Mouse (Mus musculus) embryonic facial prominence, embryonic 13.5 days (tissue): ENCODE data around the gene Eci2. TPM values are rescaled to one million over a fixed set of nuclear protein-coding genes. Genes with fewer than 3 reads are reported as not detected.

Experiments used
- ATAC-seq: fragments of 200-750 bp; cut with Nextera tagmentation; 2 replicates; pipeline ENCODE4 v1.8.0; 2017; ENCODE audit warnings: low read depth; ENCODE audit not compliant: insufficient number of reproducible peaks, insufficient read depth, low FRiP score, low TSS enrichment
- H3K27ac ChIP-seq: fragments of 300-500 bp; sonication (generic); 2 replicates; pipeline ENCODE4 v1.5.1; 2015; ENCODE audit warnings: moderate library complexity, mild to moderate bottlenecking, inconsistent platforms
- H3K27me3 ChIP-seq: fragments of 300-500 bp; sonication (generic); 2 replicates; pipeline ENCODE4 v1.6.1; 2015; ENCODE audit warnings: mild to moderate bottlenecking, inconsistent platforms
- H3K36me3 ChIP-seq: fragments of 300-500 bp; sonication (generic); 2 replicates; pipeline ENCODE4 v1.6.1; 2015; ENCODE audit warnings: mild to moderate bottlenecking, inconsistent platforms
- H3K4me1 ChIP-seq: fragments of 300-500 bp; sonication (generic); 2 replicates; pipeline ENCODE4 v1.6.1; 2015; ENCODE audit warnings: inconsistent platforms
- H3K4me2 ChIP-seq: fragments of 300-500 bp; sonication (generic); 2 replicates; pipeline ENCODE4 v1.6.1; 2015; ENCODE audit warnings: moderate library complexity, mild to moderate bottlenecking, inconsistent platforms
- H3K4me3 ChIP-seq: fragments of 300-500 bp; sonication (generic); 2 replicates; pipeline ENCODE4 v1.5.1; 2015; ENCODE audit warnings: mild to moderate bottlenecking, inconsistent platforms
- H3K9ac ChIP-seq: fragments of 300-500 bp; sonication (generic); 2 replicates; pipeline ENCODE4 v1.6.1; 2015; ENCODE audit warnings: mild to moderate bottlenecking, inconsistent platforms
- H3K9me3 ChIP-seq: fragments of 300-500 bp; sonication (generic); 2 replicates; pipeline ENCODE4 v1.6.1; 2016; ENCODE audit warnings: inconsistent platforms
- WGBS: fragments of 180-500 bp; shearing (Covaris S2); methylation state at CpG from one replicate; pipeline ENCODE4 v1.1.7; 2015; ENCODE audit warnings: mixed read lengths; 5-methylcytosine and 5-hydroxymethylcytosine counted together
- polyA plus RNA-seq: library from polyadenylated mRNA; unstranded; fragments of >200 nt; fragmentation: Nextera tagmentation; extraction: Ambion mirVana; gene quantifications from 2 replicates; pipeline ENCODE4 v1.2.1, GENCODE M21; 2015

The Eci2 gene
- polyA plus RNA-seq = 145 and 146 TPM in 2 replicates

- Histone ChIP-seq H3K9me3 (no peaks in the 10 kb centered on the region), H3K36me3 (no peaks in the 10 kb centered on the region), H3K27me3 (no peaks in the 10 kb centered on the region), H3K27ac (no peak within 1 kb of the TSS), H3K4me3 (peak within 1 kb of the TSS; percentile 28), H3K9ac (no peak within 1 kb of the TSS), H3K4me2 (peak within 1 kb of the TSS; percentile 39), H3K4me1 (no peaks in the 10 kb centered on the region)
- WGBS = 4% methylated on average over 6 of the region's 6 CpGs
- no peak for ATAC-seq
Measured at GRCm38 (mm10) chr13:35026879-35027278, at the start of gene Eci2. Gene Eci2 (minus strand): TSS chr13:35027096.

GRCm38 (mm10) chr13:35074862-35075261 lies 48.0 kb upstream of the Eci2 start:
- Histone ChIP-seq H3K9ac (no peak overlapping the region), H3K27me3 (no peaks in the 10 kb centered on the region), H3K4me2 (no peak overlapping the region), H3K4me3 (no peak overlapping the region), H3K9me3 (no peaks in the 10 kb centered on the region), H3K36me3 (no peaks in the 10 kb centered on the region), H3K4me1 (no peaks in the 10 kb centered on the region), H3K27ac (no peak overlapping the region)
- 48% methylated on average over 1 of the region's 1 CpGs for WGBS
- ATAC-seq = no peak

GRCm38 (mm10) chr13:35070485-35071472 lies 43.9 kb upstream of the Eci2 start:
- no peak for ATAC-seq
- H3K4me2 ChIP-seq = no peak overlapping the region
- no peak overlapping the region for H3K27ac ChIP-seq
- no peaks in the 10 kb centered on the region for H3K9me3 ChIP-seq
- no peak overlapping the region for H3K4me3 ChIP-seq
- H3K36me3 ChIP-seq = no peaks in the 10 kb centered on the region
- no peak overlapping the region for H3K9ac ChIP-seq
- 75% methylated on average over 9 of the region's 9 CpGs for WGBS
- no peaks in the 10 kb centered on the region for H3K4me1 ChIP-seq
- H3K27me3 ChIP-seq = no peaks in the 10 kb centered on the region

GRCm38 (mm10) chr13:35067084-35067483 lies 40.2 kb upstream of the Eci2 start:
- H3K36me3 ChIP-seq = no peaks in the 10 kb centered on the region
- no peak overlapping the region for H3K27ac ChIP-seq
- WGBS = 88% methylated on average over 2 of the region's 2 CpGs
- H3K4me3 ChIP-seq = no peak overlapping the region
- no peaks in the 10 kb centered on the region for H3K9me3 ChIP-seq
- H3K27me3 ChIP-seq = no peaks in the 10 kb centered on the region
- ATAC-seq = no peak
- H3K9ac ChIP-seq = no peak overlapping the region
- no peak overlapping the region for H3K4me2 ChIP-seq
- no peaks in the 10 kb centered on the region for H3K4me1 ChIP-seq

GRCm38 (mm10) chr13:35066033-35066432 lies 39.1 kb upstream of the Eci2 start:
- no peak overlapping the region for H3K27ac ChIP-seq
- no peak overlapping the region for H3K4me3 ChIP-seq
- H3K4me2 ChIP-seq = no peak overlapping the region
- no peaks in the 10 kb centered on the region for H3K4me1 ChIP-seq
- no peaks in the 10 kb centered on the region for H3K27me3 ChIP-seq
- no peak overlapping the region for H3K9ac ChIP-seq
- 64% methylated on average over 2 of the region's 2 CpGs for WGBS
- no peak for ATAC-seq
- H3K9me3 ChIP-seq = no peaks in the 10 kb centered on the region
- H3K36me3 ChIP-seq = no peaks in the 10 kb centered on the region

- H3K4me3 ChIP-seq = no peak overlapping the region
- no peak for ATAC-seq
- H3K9me3 ChIP-seq = no peaks in the 10 kb centered on the region
- no peak overlapping the region for H3K27ac ChIP-seq
- no peaks in the 10 kb centered on the region for H3K36me3 ChIP-seq
- no peak overlapping the region for H3K9ac ChIP-seq
- 59% methylated on average over 4 of the region's 4 CpGs for WGBS
- H3K4me2 ChIP-seq = no peak overlapping the region
- no peaks in the 10 kb centered on the region for H3K4me1 ChIP-seq
- H3K27me3 ChIP-seq = no peaks in the 10 kb centered on the region
Measured at GRCm38 (mm10) chr13:35064381-35064780, 37.5 kb upstream of the Eci2 start.

GRCm38 (mm10) chr13:35058145-35058544 lies 31.2 kb upstream of the Eci2 start:
- Histone ChIP-seq H3K36me3 (no peaks in the 10 kb centered on the region), H3K4me1 (no peaks in the 10 kb centered on the region), H3K27ac (no peak overlapping the region), H3K9me3 (no peaks in the 10 kb centered on the region), H3K4me3 (no peak overlapping the region), H3K9ac (no peak overlapping the region), H3K27me3 (no peaks in the 10 kb centered on the region), H3K4me2 (no peak overlapping the region)
- no peak for ATAC-seq
- WGBS = 7% methylated on average over 5 of the region's 5 CpGs

- Histone ChIP-seq H3K9me3 (no peaks in the 10 kb centered on the region), H3K4me1 (no peaks in the 10 kb centered on the region), H3K27me3 (no peaks in the 10 kb centered on the region), H3K4me3 (no peak overlapping the region), H3K9ac (no peak overlapping the region), H3K27ac (no peak overlapping the region), H3K4me2 (no peak overlapping the region), H3K36me3 (no peaks in the 10 kb centered on the region)
- 56% methylated on average over 5 of the region's 5 CpGs for WGBS
- no peak for ATAC-seq
Measured at GRCm38 (mm10) chr13:35036486-35036885, 9.6 kb upstream of the Eci2 start.

- Histone ChIP-seq H3K4me3 (no peak overlapping the region), H3K4me1 (no peaks in the 10 kb centered on the region), H3K9me3 (no peaks in the 10 kb centered on the region), H3K27me3 (no peaks in the 10 kb centered on the region), H3K36me3 (no peaks in the 10 kb centered on the region), H3K27ac (no peak overlapping the region), H3K9ac (no peak overlapping the region), H3K4me2 (no peak overlapping the region)
- no peak for ATAC-seq
- 75% methylated on average over 4 of the region's 4 CpGs for WGBS
Measured at GRCm38 (mm10) chr13:35035731-35036130, 8.8 kb upstream of the Eci2 start.

GRCm38 (mm10) chr13:35033571-35033970 lies 6.7 kb upstream of the Eci2 start:
- Histone ChIP-seq H3K9ac (no peak overlapping the region), H3K27me3 (no peaks in the 10 kb centered on the region), H3K27ac (no peak overlapping the region), H3K4me1 (no peaks in the 10 kb centered on the region), H3K36me3 (no peaks in the 10 kb centered on the region), H3K4me3 (no peak overlapping the region), H3K4me2 (no peak overlapping the region), H3K9me3 (no peaks in the 10 kb centered on the region)
- 89% methylated on average over 4 of the region's 4 CpGs for WGBS
- no peak for ATAC-seq

GRCm38 (mm10) chr13:35031684-35032082 lies 4.8 kb upstream of the Eci2 start:
- H3K36me3 ChIP-seq = no peaks in the 10 kb centered on the region
- 78% methylated on average over 4 of the region's 4 CpGs for WGBS
- H3K4me1 ChIP-seq = no peaks in the 10 kb centered on the region
- H3K9me3 ChIP-seq = no peaks in the 10 kb centered on the region
- H3K9ac ChIP-seq = no peak overlapping the region
- H3K27me3 ChIP-seq = no peaks in the 10 kb centered on the region
- no peak for ATAC-seq
- H3K4me2 ChIP-seq = no peak overlapping the region
- H3K4me3 ChIP-seq = no peak overlapping the region
- no peak overlapping the region for H3K27ac ChIP-seq

- H3K36me3 ChIP-seq = no peaks in the 10 kb centered on the region
- H3K4me3 ChIP-seq = no peak overlapping the region
- no peaks in the 10 kb centered on the region for H3K27me3 ChIP-seq
- H3K4me1 ChIP-seq = no peaks in the 10 kb centered on the region
- ATAC-seq = no peak
- no peak overlapping the region for H3K4me2 ChIP-seq
- H3K9me3 ChIP-seq = no peaks in the 10 kb centered on the region
- H3K27ac ChIP-seq = no peak overlapping the region
- 85% methylated on average over 7 of the region's 7 CpGs for WGBS
- H3K9ac ChIP-seq = no peak overlapping the region
Measured at GRCm38 (mm10) chr13:35030979-35031683, 4.2 kb upstream of the Eci2 start.
